Mouse (Mus musculus): ENCODE measurements around the gene Ism1.

Ism1 gene

GRCm38 (mm10) chr2:139714206-139714605 is 36.2 kb downstream of the Ism1 start:
- DNase-seq (ENCODE audit: low spot score in 2 of 2): no peak

- DNase-seq (ENCODE audit: low spot score in 2 of 2): no peak
Measured at GRCm38 (mm10) chr2:139717772-139718171, 39.8 kb downstream of the Ism1 start.

- peak; percentile 22 to 32 for DNase-seq (ENCODE audit: low spot score in 2 of 2)
Measured at GRCm38 (mm10) chr2:139722700-139723099, 44.7 kb downstream of the Ism1 start.

- no peak for DNase-seq (ENCODE audit: low spot score in 2 of 2)
Measured at GRCm38 (mm10) chr2:139723304-139723703, 45.3 kb downstream of the Ism1 start.

- DNase-seq (ENCODE audit: low spot score in 2 of 2): no peak
Measured at GRCm38 (mm10) chr2:139724202-139724838, 46.3 kb downstream of the Ism1 start.

- DNase-seq (ENCODE audit: low spot score in 2 of 2): no peak
Measured at GRCm38 (mm10) chr2:139725328-139725727, 47.4 kb downstream of the Ism1 start.

GRCm38 (mm10) chr2:139728060-139728459 is 50.1 kb downstream of the Ism1 start:
- no peak for DNase-seq (ENCODE audit: low spot score in 2 of 2)

- no peak for DNase-seq (ENCODE audit: low spot score in 2 of 2)
Measured at GRCm38 (mm10) chr2:139729377-139729776, 51.4 kb downstream of the Ism1 start.

GRCm38 (mm10) chr2:139742381-139742780 is 64.4 kb downstream of the Ism1 start:
- DNase-seq (ENCODE audit: low spot score in 2 of 2): no peak

GRCm38 (mm10) chr2:139757021-139757420 is 79.0 kb downstream of the Ism1 start:
- no peak for DNase-seq (ENCODE audit: low spot score in 2 of 2)

- DNase-seq (ENCODE audit: low spot score in 2 of 2): no peak
Measured at GRCm38 (mm10) chr2:139757456-139757855, 79.5 kb downstream of the Ism1 start.

GRCm38 (mm10) chr2:139764355-139764754 is 86.4 kb downstream of the Ism1 start:
- DNase-seq (ENCODE audit: low spot score in 2 of 2): no peak

GRCm38 (mm10) chr2:139774949-139775570 is 97.1 kb downstream of the Ism1 start:
- no peak for DNase-seq (ENCODE audit: low spot score in 2 of 2)

- DNase-seq (ENCODE audit: low spot score in 2 of 2): no peak
Measured at GRCm38 (mm10) chr2:139776644-139777043, 98.7 kb downstream of the Ism1 start.

- no peak for DNase-seq (ENCODE audit: low spot score in 2 of 2)
Measured at GRCm38 (mm10) chr2:139778283-139778682, 100.3 kb downstream of the Ism1 start.

- no peak for DNase-seq (ENCODE audit: low spot score in 2 of 2)
Measured at GRCm38 (mm10) chr2:139783318-139783850, 105.4 kb downstream of the Ism1 start.

- DNase-seq (ENCODE audit: low spot score in 2 of 2): no peak
Measured at GRCm38 (mm10) chr2:139784465-139784864, 106.5 kb downstream of the Ism1 start.

GRCm38 (mm10) chr2:139784946-139785345 is 107.0 kb downstream of the Ism1 start:
- no peak for DNase-seq (ENCODE audit: low spot score in 2 of 2)

- DNase-seq (ENCODE audit: low spot score in 2 of 2): no peak
Measured at GRCm38 (mm10) chr2:139788658-139789057, 110.7 kb downstream of the Ism1 start.

GRCm38 (mm10) chr2:139792345-139793120 is 114.6 kb downstream of the Ism1 start:
- no peak for DNase-seq (ENCODE audit: low spot score in 2 of 2)

GRCm38 (mm10) chr2:139804041-139804440 is 126.1 kb downstream of the Ism1 start:
- DNase-seq (ENCODE audit: low spot score in 2 of 2): no peak

- no peak for DNase-seq (ENCODE audit: low spot score in 2 of 2)
Measured at GRCm38 (mm10) chr2:139807887-139808286, 129.9 kb downstream of the Ism1 start.

Data from right cerebral cortex, postnatal 36 days (tissue).